Mouse (Mus musculus) midbrain, embryonic 16.5 days (tissue): ENCODE measurements around the gene Brd3os. TPM values are rescaled to one million over a fixed set of nuclear protein-coding genes. Genes with fewer than 3 reads are reported as not detected.
A peak's percentile ranks its signal among the peaks of the same experiment; 100 is the strongest.

Experiments used
- ATAC-seq: fragments of 200-750 bp; cut with Nextera tagmentation; 2 replicates; pipeline ENCODE4 v1.8.0; 2017; ENCODE audit warnings: moderate TSS enrichment
- H3K27ac ChIP-seq: fragments of 300-500 bp; sonication (generic); 2 replicates; pipeline ENCODE4 v1.5.1; 2014; ENCODE audit warnings: mild to moderate bottlenecking, low read length, mixed read lengths
- H3K27me3 ChIP-seq: fragments of 300-500 bp; sonication (generic); 2 replicates; pipeline ENCODE4 v1.6.1; 2014; ENCODE audit warnings: low read depth, low read length, mixed read lengths; ENCODE audit not compliant: control insufficient read depth, insufficient read depth
- H3K36me3 ChIP-seq: fragments of 300-500 bp; sonication (generic); 2 replicates; pipeline ENCODE4 v1.6.1; 2014; ENCODE audit warnings: mild to moderate bottlenecking, low read length, moderate library complexity, mixed read lengths; ENCODE audit not compliant: control insufficient read depth, insufficient read depth
- H3K4me1 ChIP-seq: fragments of 300-500 bp; sonication (generic); 2 replicates; pipeline ENCODE4 v1.6.1; 2014; ENCODE audit warnings: mild to moderate bottlenecking, low read length, mixed read lengths; ENCODE audit not compliant: control insufficient read depth, insufficient read depth
- H3K4me2 ChIP-seq: fragments of 300-500 bp; sonication (generic); 2 replicates; pipeline ENCODE4 v1.6.1; 2014; ENCODE audit warnings: mild to moderate bottlenecking, low read length, mixed read lengths
- H3K4me3 ChIP-seq: fragments of 300-500 bp; sonication (generic); 2 replicates; pipeline ENCODE4 v1.5.1; 2014; ENCODE audit warnings: low read depth, mild to moderate bottlenecking, low read length, moderate library complexity, mixed read lengths
- H3K9ac ChIP-seq: fragments of 300-500 bp; sonication (generic); 2 replicates; pipeline ENCODE4 v1.6.1; 2014; ENCODE audit warnings: low read depth, low read length, mixed read lengths
- H3K9me3 ChIP-seq: fragments of 300-500 bp; sonication (generic); replicated peaks from 2 replicates; pipeline ENCODE4 v1.6.1; 2014; ENCODE audit warnings: mild to moderate bottlenecking, low read length, mixed read lengths; ENCODE audit not compliant: control insufficient read depth, poor library complexity, severe bottlenecking
- WGBS: fragments of 180-500 bp; shearing (Covaris S2); extraction: QIAGEN DNeasy Blood & Tissue Kit; methylation state at CpG from one replicate; pipeline ENCODE4 v1.1.7; 2014; 5-methylcytosine and 5-hydroxymethylcytosine counted together
- polyA plus RNA-seq: library from polyadenylated mRNA; unstranded; fragments of >200 nt; fragmentation: Nextera tagmentation; extraction: Ambion mirVana; gene quantifications from 2 replicates; pipeline ENCODE4 v1.2.1, GENCODE M21; 2015

The Brd3os gene
- polyA plus RNA-seq, result 42.0 and 43.0 TPM in 2 replicates

DNA sequence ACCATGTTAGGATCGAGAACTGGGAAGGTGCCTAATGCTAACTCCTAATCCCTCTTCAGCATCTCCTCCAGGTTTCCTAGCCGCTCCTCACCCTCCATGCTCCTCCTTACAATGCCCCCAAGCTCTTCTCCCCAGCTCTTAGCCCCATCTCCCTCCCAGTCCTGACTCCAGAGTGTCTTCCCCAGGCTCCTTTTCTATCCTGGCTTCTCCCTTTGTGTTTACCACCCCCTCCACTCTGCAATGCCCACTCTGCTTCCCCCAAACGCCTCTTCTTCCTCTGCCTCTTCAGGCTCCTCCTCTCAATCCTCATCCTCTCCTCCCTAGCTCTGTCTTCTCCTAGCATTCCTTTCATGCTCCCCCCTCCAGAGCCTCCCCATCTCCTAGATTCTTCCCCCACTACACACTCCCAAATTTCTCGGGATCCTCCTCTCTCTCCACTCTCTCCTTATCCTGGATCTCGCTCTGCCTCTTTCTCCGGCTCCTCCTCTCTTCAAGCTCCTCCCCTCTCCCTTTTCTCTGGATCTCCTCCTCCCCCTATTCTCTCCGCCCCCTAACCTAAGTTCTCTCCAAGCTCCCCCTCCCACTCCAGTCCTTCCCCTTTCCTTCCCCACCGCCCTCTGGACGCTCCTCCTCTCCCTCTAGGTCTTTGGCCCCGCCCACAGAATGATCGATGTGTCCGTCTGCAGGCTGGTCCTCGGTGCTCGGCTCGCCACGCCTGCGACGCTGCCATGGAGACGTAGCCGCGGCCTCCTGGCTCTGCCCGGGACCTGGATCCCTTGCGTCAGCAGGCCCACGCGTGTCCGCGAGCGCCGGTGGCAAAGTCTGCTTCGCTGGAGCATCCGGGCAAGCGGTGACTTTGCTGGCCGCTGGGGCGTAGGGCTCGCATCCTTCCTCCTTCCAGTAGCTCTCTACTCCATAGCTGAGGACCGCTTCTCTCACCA, at the start of gene Brd3os:
TSS of gene Brd3os (plus strand) at position 558 of the 941 bp plus-strand sequence.
- ATAC-seq, result peak; percentile 92
- WGBS, result 1% methylated on average over 36 of the region's 36 CpGs
- peak within 1 kb of the TSS; percentile 86 for H3K4me2 ChIP-seq
- H3K9me3 ChIP-seq, result no peaks in the 10 kb centered on the region
- peak within 1 kb of the TSS; percentile 83 for H3K27ac ChIP-seq
- H3K27me3 ChIP-seq, result no peaks in the 10 kb centered on the region
- H3K36me3 ChIP-seq, result peaks cover 5% of the 10 kb centered on the region
- H3K4me3 ChIP-seq, result peak within 1 kb of the TSS; percentile 74
- peaks cover 12% of the 10 kb centered on the region for H3K4me1 ChIP-seq
- peak within 1 kb of the TSS; percentile 86 for H3K9ac ChIP-seq

DNA sequence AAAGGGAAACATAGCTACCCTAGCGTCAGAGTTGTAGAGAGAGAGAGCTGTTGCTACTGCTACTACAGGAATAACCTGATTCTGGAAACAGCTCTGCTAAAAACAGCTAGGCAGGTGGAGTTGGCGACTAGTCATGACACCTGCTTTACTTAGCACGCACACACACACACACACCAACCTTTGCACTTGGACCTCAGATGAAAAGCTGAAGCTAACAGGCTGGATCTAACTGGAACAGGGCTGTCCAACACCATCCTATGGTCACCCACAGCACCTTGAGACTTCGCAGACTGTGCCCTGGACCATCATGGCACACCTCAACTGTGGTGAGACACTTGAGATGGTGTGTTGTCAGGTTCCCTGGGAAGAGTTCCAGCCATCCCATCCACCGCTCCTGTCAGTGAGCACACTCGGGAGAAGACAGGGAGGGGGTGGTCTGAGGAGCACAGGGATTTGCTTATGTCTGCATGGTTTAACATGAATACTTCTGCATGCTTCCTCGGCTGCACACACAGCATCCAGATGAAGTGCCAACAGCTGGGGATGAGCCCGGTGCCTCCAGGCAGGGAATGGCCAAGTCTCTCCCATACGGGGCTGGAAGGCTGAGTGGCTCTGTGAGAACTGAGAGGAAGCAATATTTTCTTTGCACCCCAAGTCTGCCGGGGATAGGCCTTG, 47.8 kb upstream of the Brd3os start:
- Histone ChIP-seq H3K9me3 (no peaks in the 10 kb centered on the region), H3K4me2 (no peak overlapping the region), H3K9ac (no peak overlapping the region), H3K4me1 (peaks cover 43% of the 10 kb centered on the region), H3K36me3 (no peaks in the 10 kb centered on the region), H3K27ac (no peak overlapping the region; the same call in 1 of the 2 replicates), H3K27me3 (no peaks in the 10 kb centered on the region), H3K4me3 (no peak overlapping the region)
- ATAC-seq, result no peak
- WGBS, result 57% methylated on average over 10 of the region's 10 CpGs

DNA sequence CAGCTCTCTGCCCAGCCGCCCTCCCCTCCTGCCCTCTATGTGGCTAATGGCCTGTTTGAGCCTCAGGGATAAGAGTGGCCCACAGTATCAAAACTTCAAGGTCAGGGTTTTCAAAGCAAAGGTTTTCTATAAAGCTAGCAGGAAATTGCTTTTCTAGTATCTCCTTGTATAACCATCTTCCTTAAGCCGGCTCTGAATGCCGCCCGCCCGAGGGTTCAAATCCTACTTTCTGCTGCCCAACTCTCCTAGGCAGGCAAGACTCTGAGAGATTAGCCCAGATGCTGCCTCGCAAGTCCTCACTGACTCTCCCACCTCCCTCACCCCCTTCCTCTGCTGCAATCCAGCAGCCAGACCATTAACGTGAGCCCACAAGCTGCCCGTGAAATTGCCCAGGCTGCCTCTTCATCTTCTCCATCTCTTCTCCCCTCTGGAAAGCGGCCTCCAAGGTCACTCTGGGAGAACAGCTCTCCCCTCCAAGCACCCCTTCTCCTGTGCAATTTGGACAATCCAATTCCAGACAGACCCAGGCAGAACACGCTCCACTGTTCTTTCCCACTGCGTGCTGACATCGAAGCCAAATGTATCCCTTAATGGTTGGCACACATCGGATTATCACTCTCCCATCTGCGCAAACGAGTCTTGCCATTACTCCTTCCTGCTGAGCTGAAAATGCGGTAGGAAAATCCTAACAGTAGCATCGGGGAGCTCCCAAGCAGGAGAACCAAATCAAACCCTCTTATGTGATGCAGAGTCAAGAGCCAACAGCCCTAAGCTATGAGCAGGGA, 45.3 kb upstream of the Brd3os start:
- no peak overlapping the region for H3K4me2 ChIP-seq
- no peaks in the 10 kb centered on the region for H3K9me3 ChIP-seq
- no peak overlapping the region for H3K9ac ChIP-seq
- H3K27ac ChIP-seq, result peak overlapping the region; percentile 44
- H3K27me3 ChIP-seq, result no peaks in the 10 kb centered on the region
- no peak for ATAC-seq
- H3K36me3 ChIP-seq, result no peaks in the 10 kb centered on the region
- H3K4me1 ChIP-seq, result peaks cover 37% of the 10 kb centered on the region
- 47% methylated on average over 17 of the region's 17 CpGs for WGBS
- H3K4me3 ChIP-seq, result no peak overlapping the region

DNA sequence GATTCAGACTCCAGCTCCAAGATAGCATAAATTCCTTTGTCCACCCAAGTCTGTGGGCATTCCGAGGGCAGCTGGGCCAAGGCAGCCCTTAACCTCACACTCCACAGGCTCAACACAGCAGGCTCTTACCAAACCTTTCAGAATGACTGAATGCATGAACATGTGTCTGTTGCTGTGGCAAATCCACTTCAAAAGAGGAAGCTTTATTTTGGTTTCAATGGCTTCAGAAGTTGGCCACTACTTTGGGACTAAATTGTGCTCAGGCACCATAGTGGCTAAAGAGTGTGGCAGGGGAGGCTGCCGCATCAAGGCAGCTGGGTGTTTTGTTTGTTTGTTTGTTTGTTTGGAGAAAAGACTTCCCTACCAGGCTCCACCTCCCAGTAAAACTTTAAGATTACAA, 42.0 kb upstream of the Brd3os start:
- no peak overlapping the region for H3K4me3 ChIP-seq
- H3K4me1 ChIP-seq, result peaks cover 16% of the 10 kb centered on the region
- no peak overlapping the region for H3K4me2 ChIP-seq
- H3K9ac ChIP-seq, result no peak overlapping the region
- no peaks in the 10 kb centered on the region for H3K36me3 ChIP-seq
- H3K27ac ChIP-seq, result no peak overlapping the region
- ATAC-seq, result no peak
- H3K27me3 ChIP-seq, result no peaks in the 10 kb centered on the region
- H3K9me3 ChIP-seq, result no peaks in the 10 kb centered on the region
- WGBS, result 89% methylated on average over 2 of the region's 2 CpGs

DNA sequence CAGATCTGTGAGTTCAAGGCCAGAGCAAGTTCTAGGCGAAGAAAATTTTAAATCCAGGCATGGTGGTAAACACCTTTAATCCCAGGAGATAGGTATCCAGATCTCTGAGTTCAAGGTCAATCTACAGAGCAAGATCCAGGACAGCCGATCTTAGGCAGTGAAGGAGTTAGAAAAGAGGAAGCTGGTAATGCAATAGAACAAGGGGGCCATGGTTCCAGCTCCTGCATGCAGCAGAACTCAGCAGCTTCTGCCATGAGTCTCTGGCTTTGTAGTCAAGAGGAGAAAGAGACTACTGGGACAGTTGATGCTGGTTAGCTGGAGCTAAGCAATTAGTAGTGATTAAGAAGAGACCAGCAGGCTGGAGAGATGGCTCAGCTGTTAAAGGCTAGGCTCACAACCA, 40.6 kb upstream of the Brd3os start:
- H3K27me3 ChIP-seq, result no peaks in the 10 kb centered on the region
- H3K4me2 ChIP-seq, result no peak overlapping the region
- H3K36me3 ChIP-seq, result no peaks in the 10 kb centered on the region
- no peak for ATAC-seq
- WGBS, result 91% methylated on average over 2 of the region's 2 CpGs
- no peak overlapping the region for H3K9ac ChIP-seq
- H3K4me1 ChIP-seq, result peaks cover 10% of the 10 kb centered on the region
- no peak overlapping the region for H3K27ac ChIP-seq
- no peak overlapping the region for H3K4me3 ChIP-seq
- H3K9me3 ChIP-seq, result no peaks in the 10 kb centered on the region

DNA sequence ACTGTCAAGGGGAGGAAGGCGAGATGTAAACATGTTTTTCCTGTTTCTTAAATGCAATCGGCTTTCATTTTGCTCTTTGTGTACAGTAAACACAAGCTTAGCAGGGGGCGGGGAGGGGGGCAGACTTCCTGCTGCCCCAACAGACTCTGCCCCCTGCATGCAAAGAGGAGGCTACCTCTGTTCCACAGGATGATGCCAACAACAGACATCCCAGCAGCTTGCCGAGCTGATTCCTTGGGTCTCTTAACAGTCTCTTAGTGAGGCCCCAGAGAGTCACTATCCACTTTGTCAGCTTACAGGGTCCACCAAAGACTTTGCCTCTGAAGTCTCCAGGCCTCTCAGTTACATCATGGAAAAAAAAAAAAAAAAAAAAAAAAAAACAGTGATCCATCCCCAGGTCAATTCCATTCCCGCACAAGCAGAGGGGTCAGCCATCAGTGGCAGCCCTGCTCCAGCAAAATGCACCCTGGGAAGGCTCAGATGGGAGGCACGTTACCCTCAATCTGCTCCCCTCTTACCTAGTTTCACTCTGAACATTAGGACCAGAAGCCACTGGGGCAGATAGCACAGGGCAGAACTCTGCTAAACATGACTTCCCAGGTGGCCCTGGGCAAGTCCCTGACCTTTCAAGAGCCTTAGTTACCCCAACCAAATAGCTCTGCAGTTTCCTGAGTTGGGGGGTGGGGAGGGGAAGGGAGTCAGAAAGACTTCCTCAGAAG, 37.6 kb upstream of the Brd3os start:
- Histone ChIP-seq H3K9me3 (no peaks in the 10 kb centered on the region), H3K9ac (no peak overlapping the region), H3K36me3 (no peaks in the 10 kb centered on the region), H3K4me2 (no peak overlapping the region), H3K27me3 (no peaks in the 10 kb centered on the region), H3K27ac (no peak overlapping the region), H3K4me1 (peaks cover 4% of the 10 kb centered on the region; the same call in 1 of the 2 replicates), H3K4me3 (no peak overlapping the region)
- no peak for ATAC-seq
- WGBS, result 56% methylated on average over 6 of the region's 6 CpGs

DNA sequence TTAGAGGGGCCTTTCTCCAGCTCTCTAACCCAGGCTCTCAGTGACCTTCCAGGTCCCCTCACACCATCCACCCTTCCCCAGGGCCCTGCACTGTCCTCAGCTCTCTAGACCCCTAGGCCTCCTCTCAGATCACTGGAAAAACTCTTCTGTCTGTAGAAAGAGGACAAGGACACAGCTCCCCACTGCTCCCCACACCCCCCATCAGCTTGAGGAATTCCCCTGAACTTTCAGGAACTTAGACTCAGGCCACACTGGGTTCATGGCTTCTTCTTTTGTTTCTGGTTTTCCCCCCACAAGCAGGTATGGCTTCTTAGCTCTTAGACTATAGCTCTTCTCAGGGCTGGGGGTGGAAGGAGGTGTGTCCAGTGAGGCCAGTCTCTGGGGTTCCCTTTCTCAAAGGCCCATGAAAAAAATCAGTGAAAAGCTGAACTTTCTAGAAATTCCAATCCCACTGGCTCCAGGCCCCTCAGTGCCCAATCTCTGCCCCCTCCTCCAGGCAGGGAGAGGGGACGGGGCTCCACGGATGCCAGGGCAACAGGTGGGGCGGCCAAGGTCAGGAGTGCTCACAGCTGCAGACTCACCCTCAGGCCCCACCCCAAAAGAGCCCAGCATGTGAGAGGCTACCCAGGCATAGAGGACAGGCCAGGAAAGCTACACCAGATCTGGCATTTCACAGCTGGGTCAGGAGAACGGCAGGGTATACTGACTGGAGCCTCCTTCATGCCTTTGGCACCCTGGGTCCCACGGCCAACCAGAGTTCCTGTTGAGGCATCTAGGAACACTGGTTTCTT, 36.8 kb upstream of the Brd3os start:
- 49% methylated on average over 5 of the region's 5 CpGs for WGBS
- Histone ChIP-seq H3K27me3 (no peaks in the 10 kb centered on the region), H3K4me1 (peaks cover 4% of the 10 kb centered on the region; the same call in 1 of the 2 replicates), H3K9me3 (no peaks in the 10 kb centered on the region), H3K27ac (no peak overlapping the region), H3K4me2 (no peak overlapping the region), H3K9ac (no peak overlapping the region), H3K4me3 (no peak overlapping the region), H3K36me3 (no peaks in the 10 kb centered on the region)
- no peak for ATAC-seq

DNA sequence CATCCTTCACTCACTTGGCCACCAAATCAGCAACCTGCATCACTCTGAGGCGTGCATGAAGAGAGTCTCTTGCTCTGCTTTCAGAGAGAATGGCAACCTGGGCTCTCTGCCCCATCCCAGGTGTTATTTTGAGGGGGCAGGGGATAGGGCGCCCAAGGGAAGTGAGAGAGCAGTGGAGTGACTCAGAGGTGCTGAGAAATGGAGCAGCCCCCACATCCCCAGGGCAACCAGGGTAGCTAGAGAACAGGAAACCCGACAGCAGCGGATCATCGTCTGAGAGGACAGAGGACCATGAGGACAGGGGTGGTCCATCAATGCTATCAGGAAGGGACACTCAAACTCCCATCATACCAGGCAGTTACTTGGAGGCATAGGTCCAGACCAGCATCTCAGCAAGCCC, 35.2 kb upstream of the Brd3os start:
- Histone ChIP-seq H3K4me1 (peaks cover 10% of the 10 kb centered on the region), H3K27me3 (no peaks in the 10 kb centered on the region), H3K4me2 (no peak overlapping the region), H3K9me3 (no peaks in the 10 kb centered on the region), H3K27ac (no peak overlapping the region), H3K4me3 (no peak overlapping the region), H3K36me3 (no peaks in the 10 kb centered on the region), H3K9ac (no peak overlapping the region)
- ATAC-seq, result no peak
- 91% methylated on average over 5 of the region's 5 CpGs for WGBS
